Mouse (Mus musculus) embryo, embryonic 11.5 days (tissue): ENCODE results near the gene Napa.

Experiments used
- DNase-seq: peaks from one replicate; pipeline ENCODE4 v3.0.0-alpha.2; 2012; ENCODE audit warnings: low read depth, low spot score

Gene Napa

GRCm38 (mm10) chr7:16099901-16100300 lies 1.6 kb downstream of the Napa start:
- no peak for DNase-seq

GRCm38 (mm10) chr7:16101081-16101480 lies 2.8 kb downstream of the Napa start:
- DNase-seq = no peak

GRCm38 (mm10) chr7:16101726-16102475 lies 3.6 kb downstream of the Napa start:
- DNase-seq = no peak

- no peak for DNase-seq
Measured at GRCm38 (mm10) chr7:16102686-16103226, 4.5 kb downstream of the Napa start.

GRCm38 (mm10) chr7:16103760-16104159 lies 5.5 kb downstream of the Napa start:
- DNase-seq = no peak

- DNase-seq = no peak
Measured at GRCm38 (mm10) chr7:16104611-16105388, 6.5 kb downstream of the Napa start.

GRCm38 (mm10) chr7:16108886-16109542 lies 10.8 kb downstream of the Napa start:
- no peak for DNase-seq

GRCm38 (mm10) chr7:16110158-16110557 lies 11.9 kb downstream of the Napa start:
- DNase-seq = no peak

- no peak for DNase-seq
Measured at GRCm38 (mm10) chr7:16111284-16112090, 13.2 kb downstream of the Napa start.

- DNase-seq = no peak
Measured at GRCm38 (mm10) chr7:16116418-16116817, 18.2 kb downstream of the Napa start.

GRCm38 (mm10) chr7:16117100-16117499 lies 18.8 kb downstream of the Napa start:
- DNase-seq = no peak

- peak; percentile 87 for DNase-seq
Measured at GRCm38 (mm10) chr7:16119569-16120261, 21.5 kb downstream of the Napa start, which contains the start of gene Kptn. Kptn (plus strand) TSS chr7:16119895.

GRCm38 (mm10) chr7:16120262-16120600 lies 22.0 kb downstream of the Napa start:
- no peak for DNase-seq

GRCm38 (mm10) chr7:16125829-16126228 lies 27.6 kb downstream of the Napa start:
- DNase-seq = no peak

GRCm38 (mm10) chr7:16128344-16128743 lies 30.1 kb downstream of the Napa start:
- DNase-seq = no peak

- no peak for DNase-seq
Measured at GRCm38 (mm10) chr7:16128899-16129298, 30.6 kb downstream of the Napa start.

- peak; percentile 71 for DNase-seq
Measured at GRCm38 (mm10) chr7:16129421-16129845, 31.2 kb downstream of the Napa start, which contains the start of gene Slc8a2. Slc8a2 (plus strand) TSS chr7:16129826.

- DNase-seq = peak; percentile 75
Measured at GRCm38 (mm10) chr7:16129846-16130691, 31.8 kb downstream of the Napa start.

GRCm38 (mm10) chr7:16130956-16131634 lies 32.8 kb downstream of the Napa start:
- no peak for DNase-seq
